Mouse (Mus musculus) heart, embryonic 12.5 days (tissue): ENCODE data around the gene 1700067P10Rik. TPM values are rescaled to one million over a fixed set of nuclear protein-coding genes. Genes with fewer than 3 reads are reported as not detected.

Source experiments
- ATAC-seq: fragments of 200-750 bp; cut with Nextera tagmentation; 2 replicates; pipeline ENCODE4 v1.8.0; 2017; ENCODE audit warnings: moderate TSS enrichment, moderate library complexity; ENCODE audit not compliant: insufficient number of reproducible peaks, low FRiP score
- H3K27ac ChIP-seq: fragments of 300-500 bp; sonication (generic); 2 replicates; pipeline ENCODE4 v1.5.1; 2016; ENCODE audit warnings: mild to moderate bottlenecking, moderate library complexity; ENCODE audit not compliant: poor library complexity, severe bottlenecking
- H3K27me3 ChIP-seq: fragments of 300-500 bp; sonication (generic); replicated peaks from 2 replicates; pipeline ENCODE4 v1.6.1; 2016; ENCODE audit warnings: mild to moderate bottlenecking, moderate library complexity
- H3K36me3 ChIP-seq: fragments of 300-500 bp; sonication (generic); 2 replicates; pipeline ENCODE4 v1.6.1; 2016; ENCODE audit warnings: mild to moderate bottlenecking, moderate library complexity
- H3K4me1 ChIP-seq: fragments of 300-500 bp; sonication (generic); replicated peaks from 2 replicates; pipeline ENCODE4 v1.6.1; 2016; ENCODE audit warnings: mild to moderate bottlenecking
- H3K4me2 ChIP-seq: fragments of 300-500 bp; sonication (generic); 2 replicates; pipeline ENCODE4 v1.6.1; 2016; ENCODE audit warnings: mild to moderate bottlenecking, moderate library complexity
- H3K4me3 ChIP-seq: fragments of 300-500 bp; sonication (generic); 2 replicates; pipeline ENCODE4 v1.5.1; 2016; ENCODE audit warnings: mild to moderate bottlenecking
- H3K9ac ChIP-seq: fragments of 300-500 bp; sonication (generic); 2 replicates; pipeline ENCODE4 v1.6.1; 2016; ENCODE audit warnings: mild to moderate bottlenecking, moderate library complexity
- H3K9me3 ChIP-seq: fragments of 300-500 bp; sonication (generic); replicated peaks from 2 replicates; pipeline ENCODE4 v1.6.1; 2016; ENCODE audit warnings: mild to moderate bottlenecking, moderate library complexity
- WGBS: fragments of 180-500 bp; shearing (Covaris S2); methylation state at CpG from one replicate; pipeline ENCODE4 v1.1.7; 2016; 5-methylcytosine and 5-hydroxymethylcytosine counted together
- polyA plus RNA-seq: library from polyadenylated mRNA; unstranded; fragments of >200 nt; fragmentation: Nextera tagmentation; extraction: Ambion mirVana; gene quantifications from 2 replicates; pipeline ENCODE4 v1.2.1, GENCODE M21; 2016

1700067P10Rik gene
- polyA plus RNA-seq, 1 experiment from 2014 or later: not detected

GRCm38 (mm10) chr17:48064196-48064843, 24.8 kb upstream of the 1700067P10Rik start:
- Histone ChIP-seq H3K4me3 (no peak overlapping the region), H3K27ac (no peak overlapping the region), H3K4me1 (0 out of 2 replicates have a peak, but pooled peaks cover 9% of the 10 kb centered on the region), H3K9ac (no peak overlapping the region), H3K36me3 (no peaks in the 10 kb centered on the region), H3K4me2 (no peak overlapping the region), H3K9me3 (no peaks in the 10 kb centered on the region), H3K27me3 (peaks cover 23% of the 10 kb centered on the region; the same call in 1 of the 2 replicates)
- ATAC-seq: no peak
- 42% methylated on average over 10 of the region's 10 CpGs for WGBS

- no peak overlapping the region for H3K4me3 ChIP-seq
- H3K9ac ChIP-seq: no peak overlapping the region
- H3K27ac ChIP-seq: no peak overlapping the region
- H3K4me2 ChIP-seq: no peak overlapping the region
- H3K4me1 ChIP-seq: 0 out of 2 replicates have a peak, but pooled peaks cover 9% of the 10 kb centered on the region
- no peaks in the 10 kb centered on the region for H3K36me3 ChIP-seq
- H3K27me3 ChIP-seq: peaks cover 22% of the 10 kb centered on the region; the same call in 1 of the 2 replicates
- H3K9me3 ChIP-seq: no peaks in the 10 kb centered on the region
- no peak for ATAC-seq
- WGBS: 30% methylated on average over 5 of the region's 5 CpGs
Observed at GRCm38 (mm10) chr17:48065081-48065501, 24.0 kb upstream of the 1700067P10Rik start.

- Histone ChIP-seq H3K27ac (no peak overlapping the region), H3K9me3 (no peaks in the 10 kb centered on the region), H3K4me2 (no peak overlapping the region), H3K9ac (no peak overlapping the region), H3K27me3 (peaks cover 22% of the 10 kb centered on the region; the same call in 1 of the 2 replicates), H3K4me1 (0 out of 2 replicates have a peak, but pooled peaks cover 9% of the 10 kb centered on the region), H3K36me3 (no peaks in the 10 kb centered on the region), H3K4me3 (no peak overlapping the region)
- 72% methylated on average over 10 of the region's 10 CpGs for WGBS
- no peak for ATAC-seq
Observed at GRCm38 (mm10) chr17:48067083-48067614, 22.0 kb upstream of the 1700067P10Rik start.

GRCm38 (mm10) chr17:48067729-48068128, 21.4 kb upstream of the 1700067P10Rik start:
- ATAC-seq: no peak
- H3K27ac ChIP-seq: no peak overlapping the region
- WGBS: 31% methylated on average over 5 of the region's 5 CpGs

GRCm38 (mm10) chr17:48080626-48081025, 8.5 kb upstream of the 1700067P10Rik start:
- Histone ChIP-seq H3K27me3 (no peaks in the 10 kb centered on the region), H3K4me2 (no peak overlapping the region), H3K27ac (no peak overlapping the region), H3K9ac (no peak overlapping the region), H3K36me3 (no peaks in the 10 kb centered on the region), H3K4me3 (no peak overlapping the region), H3K4me1 (no peaks in the 10 kb centered on the region), H3K9me3 (no peaks in the 10 kb centered on the region)
- no peak for ATAC-seq
- 38% methylated on average over 3 of the region's 3 CpGs for WGBS

More at GRCm38 (mm10) chr17:48067729-48068128, 21.4 kb upstream of the 1700067P10Rik start:
- Histone ChIP-seq H3K9ac (no peak overlapping the region), H3K36me3 (no peaks in the 10 kb centered on the region), H3K4me1 (0 out of 2 replicates have a peak, but pooled peaks cover 9% of the 10 kb centered on the region), H3K9me3 (no peaks in the 10 kb centered on the region), H3K27me3 (peaks cover 22% of the 10 kb centered on the region; the same call in 1 of the 2 replicates), H3K4me3 (no peak overlapping the region), H3K4me2 (no peak overlapping the region)

- no peaks in the 10 kb centered on the region for H3K4me1 ChIP-seq
- H3K27me3 ChIP-seq: peaks cover 11% of the 10 kb centered on the region
- no peaks in the 10 kb centered on the region for H3K36me3 ChIP-seq
- no peak overlapping the region for H3K27ac ChIP-seq
- WGBS: 59% methylated on average over 2 of the region's 2 CpGs
- H3K9ac ChIP-seq: no peak overlapping the region
- peaks cover 7% of the 10 kb centered on the region; the same call in 1 of the 2 replicates for H3K9me3 ChIP-seq
- no peak overlapping the region for H3K4me2 ChIP-seq
- no peak for ATAC-seq
- H3K4me3 ChIP-seq: no peak overlapping the region
Observed at GRCm38 (mm10) chr17:48089446-48089845, 327 bp downstream of the 1700067P10Rik start.

GRCm38 (mm10) chr17:48090305-48090704, 1.2 kb downstream of the 1700067P10Rik start:
- H3K4me3 ChIP-seq: no peak overlapping the region
- H3K36me3 ChIP-seq: no peaks in the 10 kb centered on the region
- peaks cover 19% of the 10 kb centered on the region for H3K27me3 ChIP-seq
- no peak overlapping the region for H3K9ac ChIP-seq
- no peak for ATAC-seq
- H3K4me1 ChIP-seq: peaks cover 8% of the 10 kb centered on the region
- no peak overlapping the region for H3K4me2 ChIP-seq
- H3K9me3 ChIP-seq: peaks cover 7% of the 10 kb centered on the region; the same call in 1 of the 2 replicates
- 67% methylated on average over 12 of the region's 12 CpGs for WGBS
- H3K27ac ChIP-seq: no peak overlapping the region

- Histone ChIP-seq H3K36me3 (no peaks in the 10 kb centered on the region), H3K4me1 (peaks cover 37% of the 10 kb centered on the region), H3K4me2 (no peak overlapping the region), H3K9ac (no peak overlapping the region), H3K4me3 (no peak overlapping the region), H3K27me3 (peaks cover 42% of the 10 kb centered on the region), H3K9me3 (peaks cover 7% of the 10 kb centered on the region; the same call in 1 of the 2 replicates), H3K27ac (no peak overlapping the region)
- WGBS: 67% methylated on average over 5 of the region's 5 CpGs
- no peak for ATAC-seq
Observed at GRCm38 (mm10) chr17:48093286-48093817, 4.2 kb downstream of the 1700067P10Rik start.

- Histone ChIP-seq H3K4me2 (peak overlapping the region; percentile 85), H3K9me3 (peaks cover 7% of the 10 kb centered on the region; the same call in 1 of the 2 replicates), H3K4me1 (peaks cover 49% of the 10 kb centered on the region), H3K9ac (no peak overlapping the region), H3K27me3 (peaks cover 58% of the 10 kb centered on the region), H3K4me3 (no peak overlapping the region; the same call in 1 of the 2 replicates), H3K27ac (no peak overlapping the region), H3K36me3 (no peaks in the 10 kb centered on the region)
- WGBS: 7% methylated on average over 20 of the region's 20 CpGs
- no peak for ATAC-seq
Observed at GRCm38 (mm10) chr17:48094820-48095680, 5.9 kb downstream of the 1700067P10Rik start.

- H3K9ac ChIP-seq: peak overlapping the region; percentile 30; the same call in 1 of the 2 replicates
Observed at GRCm38 (mm10) chr17:48095718-48096121, 6.6 kb downstream of the 1700067P10Rik start.

More at GRCm38 (mm10) chr17:48095718-48096121, 6.6 kb downstream of the 1700067P10Rik start:
- H3K4me3 ChIP-seq: peak overlapping the region; percentile 23
- H3K27me3 ChIP-seq: peaks cover 61% of the 10 kb centered on the region
- peak overlapping the region; percentile 85 for H3K4me2 ChIP-seq
- H3K4me1 ChIP-seq: peaks cover 49% of the 10 kb centered on the region
- ATAC-seq: no peak
- H3K36me3 ChIP-seq: no peaks in the 10 kb centered on the region
- 1% methylated on average over 26 of the region's 26 CpGs for WGBS
- no peak overlapping the region for H3K27ac ChIP-seq
- peaks cover 7% of the 10 kb centered on the region; the same call in 1 of the 2 replicates for H3K9me3 ChIP-seq
